Mouse (Mus musculus) embryo, embryonic 11 days (tissue): ENCODE measurements around the gene 6330409D20Rik.
A peak's percentile ranks its signal among the peaks of the same experiment; 100 is the strongest.

ENCODE experiments used
- DNase-seq: peaks from one replicate; pipeline ENCODE4 v3.0.0-alpha.2; 2015

6330409D20Rik gene

GRCm38 (mm10) chr2:32722046-32722445 lies 18.8 kb downstream of the 6330409D20Rik start:
- no peak for DNase-seq

- DNase-seq, result no peak
Observed at GRCm38 (mm10) chr2:32720681-32721229, 20.1 kb downstream of the 6330409D20Rik start, which contains the start of gene Sh2d3c. Sh2d3c (plus strand) TSS chr2:32721055.

DNA sequence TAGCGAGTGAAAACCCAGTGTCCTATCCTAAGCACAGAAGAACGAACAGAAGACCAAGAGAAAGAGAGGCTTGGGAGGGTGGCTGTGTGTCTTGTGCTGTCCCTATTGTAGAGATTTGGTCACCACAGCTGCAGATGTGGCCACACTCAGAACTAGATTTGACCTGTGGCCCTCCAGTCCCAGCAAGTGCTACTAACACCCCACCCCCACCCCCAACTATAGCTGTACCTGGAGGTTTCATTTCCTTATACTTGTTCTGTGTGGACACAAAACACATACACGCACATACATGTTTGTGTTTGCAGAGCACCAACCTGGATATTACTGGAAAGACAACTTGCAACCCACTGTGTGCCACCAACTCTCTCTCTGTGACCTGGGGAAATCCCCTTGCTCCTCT lies 20.8 kb downstream of the 6330409D20Rik start:
- no peak for DNase-seq

- DNase-seq, result no peak
Observed at GRCm38 (mm10) chr2:32718761-32719160, 22.1 kb downstream of the 6330409D20Rik start.

DNA sequence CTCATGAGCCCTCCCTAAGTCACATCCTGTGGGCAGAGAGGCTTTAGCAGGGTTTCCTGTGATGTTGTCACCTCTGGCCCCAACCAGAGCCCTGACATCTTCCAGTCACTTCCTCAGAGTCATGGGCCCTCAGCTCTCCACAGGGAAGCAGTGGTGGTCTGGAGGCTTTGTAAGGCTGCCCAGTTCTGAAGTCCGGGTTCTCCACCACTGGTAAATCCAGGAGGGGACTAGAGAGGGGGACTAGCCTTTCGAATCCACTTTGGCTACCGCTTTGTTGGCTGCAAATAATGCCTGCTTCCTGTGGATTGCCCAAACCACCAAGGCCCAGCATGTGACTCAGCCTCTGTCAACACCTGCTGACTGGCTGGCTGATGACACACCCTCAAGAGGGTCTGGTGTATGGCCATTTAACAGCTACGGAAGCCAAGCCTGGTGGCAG lies 25.8 kb downstream of the 6330409D20Rik start:
- no peak for DNase-seq

DNA sequence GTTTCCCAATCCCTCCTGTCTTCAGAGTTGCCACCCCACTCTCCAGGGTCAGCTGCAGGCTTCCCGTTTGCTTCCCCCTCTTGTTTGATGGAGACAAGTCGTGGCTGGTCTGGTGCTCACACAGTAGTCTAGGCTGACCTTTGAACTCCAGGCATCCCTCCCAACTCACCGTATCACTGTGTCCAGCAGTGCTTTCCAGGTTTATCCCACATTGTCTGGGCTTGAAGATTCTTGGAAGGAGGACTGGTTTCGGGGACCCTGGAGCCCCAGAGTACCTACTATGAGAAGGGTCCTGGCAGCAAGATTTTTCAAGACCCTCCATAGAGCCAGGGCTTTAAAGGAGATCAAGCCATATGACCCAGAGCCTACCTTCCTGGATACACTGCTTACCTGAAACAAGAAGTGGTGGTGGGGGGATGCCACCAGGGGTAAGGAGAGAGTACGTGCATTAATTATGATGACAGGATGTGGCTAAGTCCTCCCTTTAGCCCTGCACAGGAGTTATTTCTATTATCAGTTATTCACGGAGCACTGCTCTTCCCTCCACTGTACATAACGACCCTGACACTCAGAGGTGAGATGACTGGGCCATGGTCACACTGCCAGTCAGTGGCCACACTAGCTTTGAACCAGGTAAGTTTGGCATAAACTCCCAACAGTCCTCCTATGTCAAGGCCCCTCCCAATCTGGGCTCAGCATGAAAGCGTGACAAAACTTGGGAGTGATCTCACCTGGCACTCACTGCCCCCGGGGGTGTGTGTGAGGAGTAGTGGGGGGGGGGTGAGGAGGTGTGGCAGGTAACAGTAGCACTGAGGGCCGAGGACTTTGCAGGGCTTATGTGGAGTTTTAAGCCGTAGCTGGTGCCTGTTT lies 26.5 kb downstream of the 6330409D20Rik start:
- no peak for DNase-seq

DNA sequence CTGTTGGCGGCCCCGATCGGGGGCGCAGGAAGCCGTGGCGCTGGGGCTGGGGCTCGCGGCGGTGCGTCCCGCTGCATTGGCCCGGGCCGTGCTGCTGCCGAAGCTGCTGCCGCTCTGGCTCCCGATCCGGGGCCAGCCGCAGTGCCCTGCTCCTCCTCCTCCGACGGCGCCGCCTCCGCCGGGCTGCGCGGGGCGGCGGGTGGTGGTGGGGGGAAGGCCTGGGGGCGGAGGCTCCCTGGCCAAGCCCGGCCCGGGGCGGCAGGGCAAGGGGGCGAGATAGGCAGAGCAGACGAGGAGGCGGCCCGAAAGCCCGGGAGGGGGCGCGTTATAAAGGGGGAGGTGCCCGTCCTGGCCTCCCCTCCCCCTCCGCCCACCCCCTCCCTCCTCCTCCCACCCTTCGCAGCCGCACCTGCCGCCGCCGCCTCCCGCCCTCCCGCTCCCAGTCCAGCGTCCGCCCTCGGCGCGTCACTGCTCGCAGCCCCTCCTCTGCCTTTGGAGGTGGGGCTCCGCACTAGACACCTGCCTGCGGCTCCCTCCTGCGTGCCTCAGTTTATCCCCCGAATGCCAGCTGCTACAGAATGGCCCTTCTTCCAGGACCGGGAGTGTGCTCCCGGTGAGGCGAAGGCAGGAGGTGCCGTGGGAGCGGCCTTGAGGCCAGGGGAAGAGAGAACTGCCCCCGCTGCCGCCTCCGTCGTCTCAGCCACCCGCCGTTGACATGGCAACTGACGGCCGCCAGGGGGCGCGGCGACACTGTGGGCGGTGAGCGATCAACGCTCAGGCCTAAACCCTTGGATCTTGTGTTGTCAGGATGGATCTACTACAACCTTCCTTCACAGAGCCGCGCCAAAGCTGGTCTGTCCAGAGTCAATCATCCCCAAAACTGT lies 27.6 kb downstream of the 6330409D20Rik start, which contains the start of gene Cdk9:
TSS of gene Cdk9 (minus strand) at position 143 of the 884 bp plus-strand sequence.
- DNase-seq, result peak; percentile 92

- peak; percentile 96 for DNase-seq
Observed at GRCm38 (mm10) chr2:32712586-32712933, 28.3 kb downstream of the 6330409D20Rik start.

GRCm38 (mm10) chr2:32712108-32712551 lies 28.7 kb downstream of the 6330409D20Rik start:
- peak; percentile 72 for DNase-seq

GRCm38 (mm10) chr2:32711301-32712056 lies 29.3 kb downstream of the 6330409D20Rik start:
- DNase-seq, result no peak

DNA sequence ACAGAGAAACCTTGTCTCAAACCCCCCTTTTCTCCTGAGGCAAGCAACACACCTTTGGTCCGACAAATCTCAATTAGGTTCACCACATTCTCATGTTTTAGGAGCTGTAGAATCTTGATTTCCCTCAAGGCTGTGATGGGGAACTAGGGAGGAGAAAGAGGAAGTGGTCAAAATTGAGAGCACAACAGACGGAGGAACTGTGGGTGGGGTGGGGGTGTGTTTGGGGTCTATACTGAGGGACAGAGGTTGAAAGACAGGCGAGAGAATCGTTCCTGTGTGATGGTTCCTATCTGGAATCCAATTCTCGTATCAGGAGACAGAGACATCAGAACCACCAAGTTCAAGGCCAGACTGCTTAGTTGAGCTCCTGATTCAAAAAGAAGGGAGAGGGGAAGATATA lies 30.4 kb downstream of the 6330409D20Rik start:
- DNase-seq, result no peak

GRCm38 (mm10) chr2:32709521-32710137 lies 31.2 kb downstream of the 6330409D20Rik start:
- no peak for DNase-seq

- peak; percentile 84 for DNase-seq
Observed at GRCm38 (mm10) chr2:32708643-32709042, 32.2 kb downstream of the 6330409D20Rik start.

DNA sequence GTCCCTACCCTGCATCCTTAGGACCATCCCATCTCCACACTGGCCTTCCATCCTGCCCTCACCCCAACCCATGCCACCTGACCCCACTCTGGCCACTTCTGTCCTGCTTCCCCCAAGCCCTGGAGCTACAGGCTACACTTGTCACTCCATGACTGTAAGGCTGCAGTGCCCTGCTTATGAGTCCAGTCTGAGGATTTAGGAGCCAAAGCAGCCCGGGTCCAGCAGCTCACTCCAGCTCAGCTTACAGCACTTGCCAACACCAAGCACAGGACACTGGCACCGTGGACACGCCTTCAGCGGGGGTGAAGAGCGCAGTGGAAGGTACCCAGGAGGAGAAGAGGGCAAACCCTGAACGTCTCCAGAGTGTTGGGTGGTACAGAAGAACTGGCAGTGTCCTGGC lies 33.8 kb downstream of the 6330409D20Rik start:
- DNase-seq, result no peak

DNA sequence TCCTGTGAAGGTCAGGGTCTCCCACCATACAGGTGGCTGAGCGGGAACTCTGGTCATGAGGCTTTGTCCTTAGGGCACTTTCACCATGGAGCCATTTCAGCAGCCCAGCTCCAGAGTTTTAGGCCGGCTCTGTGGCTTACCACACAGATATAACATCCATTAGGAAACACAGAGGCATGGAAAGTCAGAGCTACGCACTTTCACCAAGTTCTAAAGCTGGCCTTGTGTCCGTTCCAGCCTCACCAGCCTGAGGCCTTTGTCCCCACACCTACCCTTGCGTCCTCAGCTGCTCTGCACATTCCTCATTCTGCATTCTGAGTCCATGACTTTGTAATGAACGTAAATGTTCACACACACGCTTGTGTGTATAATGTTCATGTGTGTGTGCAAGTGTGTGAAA lies 35.8 kb downstream of the 6330409D20Rik start:
- no peak for DNase-seq

GRCm38 (mm10) chr2:32704021-32704421 lies 36.8 kb downstream of the 6330409D20Rik start, which contains the start of gene Fpgs:
Fpgs (minus strand) TSS chr2:32704145.
- DNase-seq, result no peak

DNA sequence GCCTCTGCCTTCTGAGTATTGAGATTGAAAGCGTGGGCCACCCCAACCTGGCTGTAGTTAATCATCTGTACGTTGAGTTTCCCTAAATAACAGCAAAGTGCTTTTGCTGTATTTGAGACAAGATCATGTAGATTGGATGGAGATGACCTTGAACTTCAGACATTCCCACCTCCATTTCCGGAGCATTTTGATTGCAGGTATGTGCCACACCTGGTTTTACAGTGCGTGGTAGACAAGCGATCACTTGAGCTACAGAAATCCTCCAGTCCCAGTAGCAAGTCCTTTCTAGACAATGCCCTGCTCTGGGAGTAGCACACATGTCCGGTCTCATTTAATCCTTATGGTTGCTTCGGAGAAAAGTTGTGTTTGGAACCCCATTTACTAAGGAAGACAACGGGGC lies 37.8 kb downstream of the 6330409D20Rik start:
- no peak for DNase-seq

DNA sequence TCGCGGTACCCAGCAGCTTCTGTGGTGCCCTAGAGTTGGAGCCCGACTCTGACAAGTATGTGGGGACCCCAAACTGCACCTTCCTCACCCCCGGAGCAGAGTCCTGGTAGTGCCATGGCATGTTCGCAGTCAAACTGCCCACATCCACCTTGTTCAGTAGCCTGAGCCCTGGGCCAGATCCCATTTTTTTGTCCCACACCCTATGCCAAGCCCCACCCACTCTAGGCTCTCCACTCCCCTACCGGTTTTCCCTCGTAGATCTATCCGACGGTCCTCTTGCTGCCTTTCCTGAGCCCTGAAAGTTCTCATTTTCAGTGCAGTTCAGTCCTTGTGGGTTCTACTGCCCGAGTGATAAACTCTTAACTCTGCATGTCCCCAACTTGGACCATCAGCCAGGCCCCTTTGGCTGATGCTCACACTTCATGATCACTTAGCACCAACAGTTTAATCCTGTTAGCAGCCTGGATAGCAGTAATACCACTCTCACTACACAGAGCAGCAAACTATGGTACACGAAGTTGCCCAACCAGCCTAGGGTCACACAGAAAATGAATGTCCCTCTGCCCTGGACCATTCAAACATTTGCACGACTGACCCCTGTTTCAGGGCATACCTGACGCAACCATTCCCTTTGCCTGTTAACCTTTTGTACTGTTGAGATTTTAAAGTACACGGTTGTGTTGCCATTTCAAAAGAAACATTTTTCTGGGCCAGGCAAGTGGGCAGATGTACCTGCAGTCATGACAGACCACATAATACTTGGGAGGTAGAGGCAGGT lies 39.7 kb downstream of the 6330409D20Rik start:
- DNase-seq, result no peak

GRCm38 (mm10) chr2:32699680-32700079 lies 41.1 kb downstream of the 6330409D20Rik start:
- no peak for DNase-seq

GRCm38 (mm10) chr2:32694691-32695090 lies 46.1 kb downstream of the 6330409D20Rik start:
- no peak for DNase-seq

- peak; percentile 98 for DNase-seq
Observed at GRCm38 (mm10) chr2:32693823-32694411, 46.9 kb downstream of the 6330409D20Rik start.
